Mouse (Mus musculus): Measurements from ENCODE around the gene N4bp3.
"Not testable (repeated sequence)": the region's sequence is repeated elsewhere in the genome, so short reads cannot be mapped to it uniquely, and the experiment has no call there.

DNA sequence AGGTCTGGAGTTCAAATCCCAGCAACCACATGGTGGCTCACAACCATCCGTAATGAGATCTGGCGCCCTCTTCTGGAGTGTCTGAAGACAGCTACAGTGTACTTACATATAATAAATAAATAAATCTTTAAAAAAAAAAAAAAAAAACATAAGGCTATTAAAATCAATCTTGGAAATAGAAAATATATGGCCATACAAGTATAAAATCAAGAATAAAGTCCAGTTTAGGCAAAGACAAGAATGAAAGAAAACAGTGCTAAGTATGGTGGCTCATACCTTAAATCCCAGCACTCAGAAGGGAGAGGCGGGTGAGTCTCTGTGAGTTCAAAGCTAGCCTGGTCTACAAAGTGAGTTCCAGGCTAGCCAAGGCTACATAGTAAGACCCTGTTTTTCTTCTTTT, 40.0 kb upstream of the N4bp3 start:
- TF ChIP-seq CTCF, EP300 (IDR thresholded peaks at IDR 0.05): not testable (repeated sequence)

All from lung, postnatal 0 days (tissue).